Mouse (Mus musculus) heart, embryonic 11.5 days (tissue): ENCODE results near the gene Egln1. TPM values are rescaled to one million over a fixed set of nuclear protein-coding genes. Genes with fewer than 3 reads are reported as not detected.

ENCODE experiments used
- ATAC-seq: fragments of 200-750 bp; cut with Nextera tagmentation; replicated peaks from 2 replicates; pipeline ENCODE4 v1.8.0; 2017; ENCODE audit warnings: moderate library complexity; ENCODE audit not compliant: insufficient number of reproducible peaks, low FRiP score, low TSS enrichment
- H3K27ac ChIP-seq: fragments of 300-500 bp; sonication (generic); 2 replicates; pipeline ENCODE4 v1.5.1; 2014; ENCODE audit warnings: mild to moderate bottlenecking, low read depth, low read length
- H3K27me3 ChIP-seq: fragments of 300-500 bp; sonication (generic); 2 replicates; pipeline ENCODE4 v1.6.1; 2014; ENCODE audit warnings: mild to moderate bottlenecking, low read length, mixed read lengths; ENCODE audit not compliant: control insufficient read depth, insufficient read depth
- H3K36me3 ChIP-seq: fragments of 300-500 bp; sonication (generic); 2 replicates; pipeline ENCODE4 v1.6.1; 2014; ENCODE audit warnings: mild to moderate bottlenecking, low read length, moderate library complexity, mixed read lengths; ENCODE audit not compliant: control insufficient read depth, insufficient read depth
- H3K4me1 ChIP-seq: fragments of 300-500 bp; sonication (generic); 2 replicates; pipeline ENCODE4 v1.6.1; 2014; ENCODE audit warnings: low read length; ENCODE audit not compliant: control insufficient read depth, insufficient read depth
- H3K4me2 ChIP-seq: fragments of 300-500 bp; sonication (generic); 2 replicates; pipeline ENCODE4 v1.6.1; 2014; ENCODE audit warnings: mild to moderate bottlenecking, moderate library complexity
- H3K4me3 ChIP-seq: fragments of 300-500 bp; sonication (generic); 2 replicates; pipeline ENCODE4 v1.5.1; 2014; ENCODE audit warnings: low read depth, low read length
- H3K9ac ChIP-seq: fragments of 300-500 bp; sonication (generic); 2 replicates; pipeline ENCODE4 v1.6.1; 2014; ENCODE audit warnings: mild to moderate bottlenecking, low read depth, low read length, moderate library complexity
- H3K9me3 ChIP-seq: fragments of 300-500 bp; sonication (generic); replicated peaks from 2 replicates; pipeline ENCODE4 v1.6.1; 2016; ENCODE audit warnings: low read length; ENCODE audit not compliant: control insufficient read depth
- WGBS: fragments of 180-500 bp; shearing (Covaris S2); extraction: QIAGEN DNeasy Blood & Tissue Kit; methylation state at CpG from one replicate; pipeline ENCODE4 v1.1.7; 2014; ENCODE audit not compliant: insufficient replicate concordance; 5-methylcytosine and 5-hydroxymethylcytosine counted together
- polyA plus RNA-seq: library from polyadenylated mRNA; unstranded; fragments of >200 nt; fragmentation: Nextera tagmentation; extraction: Ambion mirVana; gene quantifications from 2 replicates; pipeline ENCODE4 v1.2.1, GENCODE M21; 2014

Gene Egln1
- polyA plus RNA-seq, 1 experiment from 2014 or later, result 23.2 TPM

GRCm38 (mm10) chr8:124936699-124937098, 12.4 kb downstream of the Egln1 start:
- no peaks in the 10 kb centered on the region for H3K9me3 ChIP-seq
- H3K4me3 ChIP-seq, result no peak overlapping the region
- H3K27ac ChIP-seq, result peak overlapping the region; percentile 85
- H3K36me3 ChIP-seq, result peaks cover 6% of the 10 kb centered on the region
- H3K4me1 ChIP-seq, result peaks cover 18% of the 10 kb centered on the region
- 92% methylated on average over 10 of the region's 10 CpGs for WGBS
- H3K9ac ChIP-seq, result no peak overlapping the region
- ATAC-seq, result no peak
- H3K4me2 ChIP-seq, result no peak overlapping the region
- no peaks in the 10 kb centered on the region for H3K27me3 ChIP-seq

GRCm38 (mm10) chr8:124935116-124935515, 14.0 kb downstream of the Egln1 start:
- peaks cover 23% of the 10 kb centered on the region for H3K4me1 ChIP-seq

DNA sequence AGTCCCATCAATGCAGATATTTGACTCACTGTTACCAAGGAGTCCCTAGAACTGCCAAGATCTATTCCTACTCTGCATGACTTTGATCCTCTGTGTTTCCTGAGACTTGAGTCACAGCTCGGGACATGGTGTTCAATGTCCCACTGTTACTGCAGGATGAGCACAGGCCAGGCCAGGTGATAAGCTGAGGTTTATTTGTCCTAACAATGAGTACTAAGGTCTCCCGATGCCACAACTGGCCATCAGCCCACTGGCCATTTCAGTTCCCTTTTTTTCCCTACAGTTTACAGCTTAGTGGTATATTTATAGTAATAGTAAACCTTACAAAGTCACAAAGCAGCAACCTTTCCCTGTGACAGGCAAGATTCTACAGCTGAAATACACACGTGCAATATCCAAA, 16.7 kb downstream of the Egln1 start:
- no peak overlapping the region for H3K9ac ChIP-seq
- H3K4me2 ChIP-seq, result no peak overlapping the region
- 0 out of 2 replicates have a peak, but pooled peaks cover 2% of the 10 kb centered on the region for H3K36me3 ChIP-seq
- no peaks in the 10 kb centered on the region for H3K27me3 ChIP-seq
- H3K27ac ChIP-seq, result no peak overlapping the region
- no peaks in the 10 kb centered on the region for H3K9me3 ChIP-seq
- no peak for ATAC-seq
- WGBS, result 79% methylated on average over 3 of the region's 3 CpGs
- H3K4me1 ChIP-seq, result peaks cover 28% of the 10 kb centered on the region
- H3K4me3 ChIP-seq, result no peak overlapping the region

More at GRCm38 (mm10) chr8:124935116-124935515, 14.0 kb downstream of the Egln1 start:
- Histone ChIP-seq H3K4me3 (no peak overlapping the region), H3K27me3 (no peaks in the 10 kb centered on the region), H3K36me3 (peaks cover 9% of the 10 kb centered on the region), H3K9ac (no peak overlapping the region), H3K4me2 (no peak overlapping the region), H3K27ac (no peak overlapping the region), H3K9me3 (no peaks in the 10 kb centered on the region)
- 68% methylated on average over 5 of the region's 5 CpGs for WGBS
- ATAC-seq, result no peak

DNA sequence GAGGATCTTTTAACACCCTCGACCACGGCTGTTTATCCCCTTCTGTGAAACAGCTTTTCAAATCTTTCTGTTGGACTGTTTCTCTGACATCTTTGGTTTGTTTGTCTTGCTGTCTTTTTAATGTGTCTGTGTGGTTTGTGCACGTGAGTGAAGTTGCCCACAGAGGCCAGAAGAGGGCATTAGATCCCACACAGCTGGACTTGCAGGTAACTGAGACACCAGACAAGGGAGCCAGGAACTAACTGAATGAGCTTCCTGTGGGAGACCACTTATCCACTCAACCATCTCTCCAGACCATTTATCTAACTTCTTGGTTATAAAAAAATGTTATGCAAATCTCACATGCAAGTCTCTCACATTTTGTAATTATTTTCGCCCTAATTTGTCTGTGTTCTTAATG, 18.5 kb downstream of the Egln1 start:
- H3K36me3 ChIP-seq, result 0 out of 2 replicates have a peak, but pooled peaks cover 2% of the 10 kb centered on the region
- H3K4me3 ChIP-seq, result no peak overlapping the region
- no peak for ATAC-seq
- peak overlapping the region; percentile 42; the same call in 1 of the 2 replicates for H3K27ac ChIP-seq
- H3K9ac ChIP-seq, result no peak overlapping the region
- no peaks in the 10 kb centered on the region for H3K27me3 ChIP-seq
- peaks cover 34% of the 10 kb centered on the region for H3K4me1 ChIP-seq
- H3K4me2 ChIP-seq, result no peak overlapping the region
- no peaks in the 10 kb centered on the region for H3K9me3 ChIP-seq
- WGBS, result 89% methylated on average over 4 of the region's 4 CpGs

DNA sequence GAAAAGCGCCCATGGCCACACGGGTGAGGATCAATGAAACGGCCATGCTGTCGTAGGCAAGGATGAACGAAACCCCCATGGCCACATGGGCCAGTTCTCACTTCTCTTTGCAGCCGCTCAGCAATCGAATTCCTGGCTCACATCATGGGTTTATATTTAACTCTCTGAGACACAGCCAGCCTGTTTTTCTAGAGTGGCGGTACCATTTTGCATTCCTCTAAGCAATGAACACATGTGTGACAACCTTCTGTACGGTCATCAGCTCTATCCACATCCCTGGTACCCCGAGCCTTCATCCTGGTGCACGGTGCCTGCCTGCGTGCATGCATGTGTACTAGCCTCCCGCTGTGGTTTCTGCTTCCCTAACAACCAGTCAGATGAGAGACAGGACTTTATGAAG, 19.0 kb downstream of the Egln1 start:
- no peak for ATAC-seq
- 70% methylated on average over 13 of the region's 13 CpGs for WGBS
- H3K4me3 ChIP-seq, result no peak overlapping the region
- no peaks in the 10 kb centered on the region for H3K27me3 ChIP-seq
- peak overlapping the region; percentile 42; the same call in 1 of the 2 replicates for H3K27ac ChIP-seq
- H3K4me2 ChIP-seq, result peak overlapping the region; percentile 18
- peaks cover 39% of the 10 kb centered on the region for H3K4me1 ChIP-seq
- H3K9ac ChIP-seq, result no peak overlapping the region
- 0 out of 2 replicates have a peak, but pooled peaks cover 2% of the 10 kb centered on the region for H3K36me3 ChIP-seq
- no peaks in the 10 kb centered on the region for H3K9me3 ChIP-seq

DNA sequence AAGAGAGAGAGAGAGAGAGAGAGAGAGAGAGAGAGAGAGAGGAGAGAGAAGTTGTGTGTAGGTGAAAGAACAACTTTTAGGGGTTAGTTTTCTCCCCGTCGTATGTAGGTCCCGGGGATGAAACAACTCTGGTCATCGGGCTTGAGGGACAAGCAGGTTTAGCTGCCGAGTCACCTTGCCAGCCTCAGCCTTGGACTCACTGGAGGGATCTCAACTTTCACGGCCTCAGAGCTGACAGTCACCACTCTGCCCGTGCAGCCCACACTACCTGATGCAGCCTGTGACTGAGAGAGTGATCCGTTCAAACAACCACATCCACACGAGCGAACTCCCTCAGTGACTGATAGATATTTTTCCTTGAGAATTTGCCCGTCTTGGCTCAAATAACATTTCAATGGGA, 20.1 kb downstream of the Egln1 start:
- no peak overlapping the region for H3K9ac ChIP-seq
- 74% methylated on average over 11 of the region's 11 CpGs for WGBS
- H3K4me3 ChIP-seq, result no peak overlapping the region
- 0 out of 2 replicates have a peak, but pooled peaks cover 2% of the 10 kb centered on the region for H3K36me3 ChIP-seq
- peaks cover 39% of the 10 kb centered on the region for H3K4me1 ChIP-seq
- H3K27ac ChIP-seq, result no peak overlapping the region
- ATAC-seq, result no peak
- H3K4me2 ChIP-seq, result no peak overlapping the region
- no peaks in the 10 kb centered on the region for H3K9me3 ChIP-seq
- no peaks in the 10 kb centered on the region for H3K27me3 ChIP-seq

DNA sequence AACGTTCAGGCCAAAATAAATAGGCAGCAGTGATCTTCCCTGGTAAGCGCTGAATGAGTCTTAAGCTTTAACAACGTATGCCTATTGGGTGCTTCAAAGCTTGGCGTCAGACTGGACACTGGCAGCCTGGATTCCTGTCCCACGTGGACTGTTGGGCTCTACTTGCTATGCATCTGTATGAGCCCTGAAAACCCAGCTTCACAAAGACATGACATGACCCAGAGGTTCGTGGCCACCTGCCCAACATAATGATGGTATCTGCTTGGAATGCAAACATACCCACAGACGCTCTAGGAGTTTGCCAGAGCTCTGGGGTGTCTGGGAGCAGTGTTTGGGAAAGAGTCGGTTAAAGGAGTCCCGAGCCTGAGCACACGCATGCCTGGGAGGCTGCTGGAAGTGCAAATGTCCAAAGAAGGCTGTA, 22.8 kb downstream of the Egln1 start:
- Histone ChIP-seq H3K27ac (peak overlapping the region; percentile 70), H3K36me3 (0 out of 2 replicates have a peak, but pooled peaks cover 2% of the 10 kb centered on the region), H3K9ac (no peak overlapping the region), H3K27me3 (no peaks in the 10 kb centered on the region), H3K9me3 (no peaks in the 10 kb centered on the region), H3K4me2 (0 out of 2 replicates have a peak overlapping the region, but pooled peaks have one; percentile 20), H3K4me1 (peaks cover 59% of the 10 kb centered on the region), H3K4me3 (no peak overlapping the region)
- 36% methylated on average over 10 of the region's 10 CpGs for WGBS
- peak; percentile 31; the same call in 1 of the 2 replicates for ATAC-seq

DNA sequence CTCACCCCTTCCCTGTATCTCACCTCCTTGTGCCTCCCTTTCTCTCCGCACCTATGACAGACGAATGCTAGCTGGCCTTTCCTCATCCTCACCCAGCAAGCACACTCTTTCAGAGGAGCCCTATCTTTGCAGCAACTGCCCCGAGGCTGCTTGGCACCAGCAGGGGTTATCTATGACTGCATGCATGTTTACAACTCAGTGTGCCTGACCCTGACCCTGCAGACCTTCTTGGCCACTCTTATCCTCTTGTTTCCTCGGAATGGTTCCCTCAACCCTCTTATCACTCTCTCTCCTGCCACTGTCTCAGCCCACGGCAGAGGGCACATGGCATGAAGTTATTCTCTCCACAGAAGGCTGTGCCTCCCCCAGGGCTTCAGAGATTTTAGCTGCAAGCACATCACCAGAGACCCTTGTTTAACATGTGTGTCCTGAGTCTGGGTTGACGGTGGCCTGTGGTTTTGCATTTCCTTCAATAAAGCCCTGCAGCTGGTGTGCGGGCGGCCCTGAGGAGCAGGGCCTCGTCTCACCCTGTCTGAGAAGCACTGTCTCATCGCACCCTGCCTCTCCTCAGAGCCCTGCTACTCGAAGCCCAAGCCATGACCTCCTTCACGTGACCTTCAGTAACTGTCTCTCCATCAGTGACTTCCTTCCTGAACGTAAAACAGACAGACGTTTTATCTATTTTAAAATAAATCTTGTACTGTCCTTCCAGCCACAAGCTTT, 23.4 kb downstream of the Egln1 start:
- ATAC-seq, result no peak
- no peak overlapping the region for H3K4me2 ChIP-seq
- no peak overlapping the region for H3K4me3 ChIP-seq
- no peaks in the 10 kb centered on the region for H3K9me3 ChIP-seq
- 0 out of 2 replicates have a peak, but pooled peaks cover 2% of the 10 kb centered on the region for H3K36me3 ChIP-seq
- no peaks in the 10 kb centered on the region for H3K27me3 ChIP-seq
- H3K27ac ChIP-seq, result peak overlapping the region; percentile 70
- WGBS, result 35% methylated on average over 14 of the region's 14 CpGs
- H3K4me1 ChIP-seq, result peaks cover 60% of the 10 kb centered on the region
- H3K9ac ChIP-seq, result no peak overlapping the region
